22 mouse cellular contexts compared by ENCODE assay signal in the genomic region with DNA sequence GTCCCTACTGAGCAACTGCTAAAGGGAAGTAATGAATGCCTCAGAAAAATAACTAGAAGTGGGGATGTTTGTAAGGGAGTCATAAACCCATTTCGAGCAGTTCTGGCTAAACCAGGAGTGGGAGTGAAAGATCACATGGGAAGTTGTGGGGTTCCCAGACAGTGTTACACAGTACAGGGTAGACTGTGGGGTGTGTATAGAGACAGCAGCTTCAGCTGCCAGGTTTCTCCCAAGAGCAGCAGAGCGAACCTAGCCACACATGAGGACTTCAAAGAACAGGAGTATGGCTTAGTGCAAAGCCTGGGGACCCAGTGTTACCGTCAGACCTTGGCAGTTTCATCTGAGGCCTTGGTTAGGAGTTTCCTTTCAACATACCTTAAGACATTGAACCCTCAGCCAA. TPM values are rescaled to one million over a fixed set of nuclear protein-coding genes. Genes with fewer than 3 reads are reported as not detected.
DNase-seq lines count a peak whose midpoint lies in the region; ATAC-seq and TF ChIP-seq lines count a peak whose summit lies in the region.
"Had no signal": no experiment of that assay in that cellular context is flagged by ENCODE, and none has a peak within 500 bp of the region (broad histone marks: within the 10 kb centered on the region; RNA-seq: fewer than 3 reads in every experiment).

No protein-coding gene starts in this region.

- no peaks in the 10 kb centered on the region for H3K27me3 ChIP-seq in forebrain, postnatal 0 days (ENCODE audit: insufficient read depth, low read length)
- H3K27me3 ChIP-seq in forebrain, embryonic 15.5 days: no peaks in the 10 kb centered on the region
- H3K27me3 ChIP-seq: CH12.LX; embryonic facial prominence, embryonic 12.5 days; forebrain, embryonic 13.5 days; Patski had no signal

- H3K9me3 ChIP-seq in forebrain, postnatal 0 days (ENCODE audit: low read length): no peaks in the 10 kb centered on the region
- H3K9me3 ChIP-seq in forebrain, embryonic 15.5 days: no peaks in the 10 kb centered on the region
- H3K9me3 ChIP-seq: embryonic facial prominence, embryonic 10.5 days; embryonic facial prominence, embryonic 12.5 days; forebrain, embryonic 13.5 days had no signal

- no peak overlapping the region for H3K27ac ChIP-seq in forebrain, postnatal 0 days (ENCODE audit: low read depth, low read length)
- H3K27ac ChIP-seq in forebrain, embryonic 15.5 days (replicated peaks): no peak overlapping the region
- H3K27ac ChIP-seq: embryonic facial prominence, embryonic 10.5 days; embryonic facial prominence, embryonic 12.5 days; forebrain, embryonic 13.5 days had no signal

- H3K9ac ChIP-seq in forebrain, postnatal 0 days: no peak overlapping the region
- no peak overlapping the region for H3K9ac ChIP-seq in forebrain, embryonic 15.5 days (replicated peaks)
- H3K9ac ChIP-seq: embryonic facial prominence, embryonic 12.5 days; forebrain, embryonic 13.5 days had no signal

- no peak overlapping the region for H3K4me3 ChIP-seq in forebrain, postnatal 0 days (ENCODE audit: low read depth, low read length)
- H3K4me3 ChIP-seq in forebrain, embryonic 15.5 days: no peak overlapping the region
- H3K4me3 ChIP-seq: embryonic facial prominence, embryonic 10.5 days; embryonic facial prominence, embryonic 12.5 days; forebrain, embryonic 13.5 days had no signal

- no peaks in the 10 kb centered on the region for H3K4me1 ChIP-seq in forebrain, postnatal 0 days (ENCODE audit: insufficient read depth)
- no peaks in the 10 kb centered on the region for H3K4me1 ChIP-seq in forebrain, embryonic 15.5 days
- H3K4me1 ChIP-seq: embryonic facial prominence, embryonic 12.5 days had no signal

- H3K36me3 ChIP-seq in forebrain, postnatal 0 days (ENCODE audit: insufficient read depth): 0 out of 2 replicates have a peak, but pooled peaks cover 1% of the 10 kb centered on the region
- peaks cover 2% of the 10 kb centered on the region; the same call in 1 of the 2 replicates for H3K36me3 ChIP-seq in forebrain, embryonic 15.5 days
- H3K36me3 ChIP-seq: embryonic facial prominence, embryonic 12.5 days; G1E had no signal

- no peak overlapping the region for H3K4me2 ChIP-seq in forebrain, postnatal 0 days (ENCODE audit: low read depth)
- no peak overlapping the region for H3K4me2 ChIP-seq in forebrain, embryonic 15.5 days (replicated peaks)
- H3K4me2 ChIP-seq: embryonic facial prominence, embryonic 12.5 days; forebrain, embryonic 13.5 days had no signal

- DNase-seq in forebrain, postnatal 0 days: no peak
- peak; percentile 72 for DNase-seq in heart, adult 11 months
- no peak for DNase-seq in heart, adult 9 months (ENCODE audit: low spot score in 2 of 2)
- DNase-seq: adrenal gland, adult 8-10 months; adrenal gland, postnatal 14 days; adrenal gland, postnatal 36 days; B cell, adult 2 months; cerebellum, adult 11-12 months; cerebellum, adult 2 months; cerebellum, postnatal 10 days; cerebellum, postnatal 25 days had no signal

- peak; percentile 13; the same call in 1 of the 2 replicates for ATAC-seq in forebrain, postnatal 0 days
- no peak for ATAC-seq in forebrain, embryonic 15.5 days (replicated peaks)
- ATAC-seq in granulocyte monocyte progenitor cell, adult 5-6 weeks (replicated peaks; ENCODE audit: poor library complexity, severe bottlenecking): peak; percentile 29; the same call in 1 of the 2 replicates
- ATAC-seq: activated CD4-positive, CD25-positive, alpha-beta regulatory T cell, adult 4 months; CD4-positive, CD25-positive, alpha-beta regulatory T cell, adult 4 months; forebrain, embryonic 13.5 days; forebrain, embryonic 16.5 days; Patski had no signal

- no peak for TF ChIP-seq CTCF in forebrain, postnatal 0 days (IDR thresholded peaks at IDR 0.05; ENCODE audit: low read depth)

- 88% methylated on average over 3 of the region's 3 CpGs for WGBS in forebrain, postnatal 0 days
- 93% methylated on average over 3 of the region's 3 CpGs for WGBS in forebrain, embryonic 15.5 days

RNA-seq across cellular contexts. Expression of a gene that starts 57.7 kb away (rescaled TPM):
- 0.23 TPM in 1 of 2 replicates, not detected in the other for total RNA-seq in forebrain, postnatal 0 days (2014; rRNA removed)
- 0.40 TPM in 1 of 2 replicates, not detected in the other for polyA plus RNA-seq in forebrain, postnatal 0 days (2015; fragmentation: Nextera tagmentation; extraction: Ambion mirVana)
- polyA plus RNA-seq in forebrain, embryonic 15.5 days (2015; fragmentation: Nextera tagmentation; extraction: Ambion mirVana): 0.19 and 0.46 TPM in 2 replicates
- total RNA-seq in granulocyte monocyte progenitor cell, adult 5-6 weeks (2014; fragmentation: Nextera tagmentation): 36.2 and 43.0 TPM in 2 replicates
- total RNA-seq in granulocyte monocyte progenitor cell, adult 5-6 weeks (2017): 28.3 and 28.6 TPM in 2 replicates
- polyA plus RNA-seq: activated CD4-positive, CD25-positive, alpha-beta regulatory T cell, adult 4 months; embryonic facial prominence, embryonic 10.5 days; G1E; Patski had no signal

Comparison
In these comparisons a context has a peak if more than half of its experiments do, and no peak if none do; other contexts are left out.
1. RNA of a gene that starts 57.7 kb away (total RNA-seq): 28.3 to 43.0 TPM in granulocyte monocyte progenitor cell, adult 5-6 weeks; 0.23 TPM in forebrain, postnatal 0 days; every median in the first group is over 10 times any median in the second.